8 mouse cellular contexts compared by ENCODE assay signal in genomic region chr5:8996686-8997512, GRCm38 (mm10). TPM values are rescaled to one million over a fixed set of nuclear protein-coding genes. Genes with fewer than 3 reads are reported as not detected.
A peak's percentile ranks its signal among the peaks of the same experiment; 100 is the strongest.
DNase-seq lines count a peak whose midpoint lies in the region; ATAC-seq and TF ChIP-seq lines count a peak whose summit lies in the region.

TSS of gene Crot (minus strand) at chr5:8997324.

- no peaks in the 10 kb centered on the region for H3K27me3 ChIP-seq in Patski
- no peaks in the 10 kb centered on the region for H3K27me3 ChIP-seq in hindbrain, embryonic 14.5 days (ENCODE audit: control insufficient read depth, insufficient read depth, low read length)

- DNase-seq in Patski (ENCODE audit: low read depth, low spot score) = no peak
- DNase-seq in cerebellum, postnatal 14 days = peak; percentile 94 to 96
- DNase-seq in frontal cortex, postnatal 25 days (ENCODE audit: low spot score in 2 of 2) = peak; percentile 84 to 89
- DNase-seq in hindbrain, embryonic 14.5 days (ENCODE audit: low spot score) = peak; percentile 93
- peak; percentile 94 for DNase-seq in layer of hippocampus, postnatal 36 days
- DNase-seq in lung, postnatal 36 days = peak; percentile 95
- DNase-seq in retina, postnatal 1 day = peak; percentile 98
- peak; percentile 85 to 90 for DNase-seq in urinary bladder, adult 18-20 months (ENCODE audit: low spot score in 2 of 2)

- in situ Hi-C loops in Patski (cut with MboI; ENCODE audit: low pct_unique_long_range_greater_than_20kb) = loop anchor here (10.0 kb wide), 2 partner anchors 48 to 118 kb away; no protein-coding TSS in a partner anchor

- peak within 1 kb of the TSS; percentile 58 for H3K4me3 ChIP-seq in hindbrain, embryonic 14.5 days (replicated peaks; ENCODE audit: low read length)

- TF ChIP-seq CTCF in Patski (IDR thresholded peaks at IDR 0.05) = no peak

- no peaks in the 10 kb centered on the region; the same call in 1 of the 2 replicates for H3K36me3 ChIP-seq in hindbrain, embryonic 14.5 days (replicated peaks; ENCODE audit: control insufficient read depth, insufficient read depth)

- peak within 1 kb of the TSS; percentile 81 for H3K4me2 ChIP-seq in hindbrain, embryonic 14.5 days (replicated peaks)

- ATAC-seq in Patski = peak; percentile 98
- peak; percentile 99 for ATAC-seq in hindbrain, embryonic 14.5 days (ENCODE audit: low FRiP score)

- H3K9me3 ChIP-seq in hindbrain, embryonic 14.5 days (ENCODE audit: control insufficient read depth, low read length) = no peaks in the 10 kb centered on the region

- H3K27ac ChIP-seq in hindbrain, embryonic 14.5 days = peak within 1 kb of the TSS; percentile 93

- CTCF ChIA-PET in Patski (lab: Charles Lee) = interaction anchor here (0.7 to 2.7 kb wide), 2 partner anchors 59 kb away, joined by 3 to 11 read pairs; no protein-coding TSS in a partner anchor

- WGBS in hindbrain, embryonic 14.5 days = under 1% methylated on average over 56 of the region's 57 CpGs

- peak within 1 kb of the TSS; percentile 71 for H3K9ac ChIP-seq in hindbrain, embryonic 14.5 days

- no peaks in the 10 kb centered on the region for H3K4me1 ChIP-seq in hindbrain, embryonic 14.5 days (replicated peaks; ENCODE audit: control insufficient read depth, insufficient read depth, low read length)

- POLR2A ChIA-PET in Patski (lab: Charles Lee) = interaction anchor here (0.6 to 1.6 kb wide), 4 partner anchors 9 to 59 kb away, joined by 3 to 4 read pairs (median 4); no protein-coding TSS in a partner anchor

RNA-seq across cellular contexts. Expression of gene Crot, which starts in this region (rescaled TPM):
- 83.5 TPM for polyA plus RNA-seq in Patski (2021)
- polyA plus RNA-seq in hindbrain, embryonic 14.5 days (2014; fragmentation: Nextera tagmentation; extraction: Ambion mirVana) = 24.3 and 25.8 TPM in 2 replicates
- total RNA-seq in layer of hippocampus, postnatal 36 days (2021) = 10 to 100 TPM; 22.6 to 25.4 TPM
